Mouse (Mus musculus): ENCODE data around the gene Aarsd1.
"Not testable (repeated sequence)": the region's sequence is repeated elsewhere in the genome, so short reads cannot be mapped to it uniquely, and the experiment has no call there.

The Aarsd1 gene

DNA sequence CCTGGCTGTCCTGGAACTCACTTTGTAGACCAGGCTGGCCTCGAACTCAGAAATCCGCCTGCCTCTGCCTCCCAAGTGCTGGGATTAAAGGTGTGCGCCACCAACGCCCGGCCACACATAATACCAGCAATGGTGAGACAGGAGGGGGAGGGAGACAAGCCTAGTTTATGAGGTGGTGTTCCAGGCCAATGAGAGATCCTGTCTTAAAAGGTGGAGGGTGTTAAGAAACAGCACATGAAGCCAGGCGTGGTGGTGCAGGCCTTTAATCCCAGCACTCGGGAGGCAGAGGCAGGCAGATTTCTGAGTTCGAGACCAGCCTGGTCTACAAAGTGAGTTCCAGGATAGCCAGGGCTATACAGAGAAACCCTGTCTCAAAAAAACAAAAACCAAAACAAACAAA lies 39.2 kb downstream of the Aarsd1 start:
- DNase-seq (ENCODE audit: low spot score): not testable (repeated sequence)

DNA sequence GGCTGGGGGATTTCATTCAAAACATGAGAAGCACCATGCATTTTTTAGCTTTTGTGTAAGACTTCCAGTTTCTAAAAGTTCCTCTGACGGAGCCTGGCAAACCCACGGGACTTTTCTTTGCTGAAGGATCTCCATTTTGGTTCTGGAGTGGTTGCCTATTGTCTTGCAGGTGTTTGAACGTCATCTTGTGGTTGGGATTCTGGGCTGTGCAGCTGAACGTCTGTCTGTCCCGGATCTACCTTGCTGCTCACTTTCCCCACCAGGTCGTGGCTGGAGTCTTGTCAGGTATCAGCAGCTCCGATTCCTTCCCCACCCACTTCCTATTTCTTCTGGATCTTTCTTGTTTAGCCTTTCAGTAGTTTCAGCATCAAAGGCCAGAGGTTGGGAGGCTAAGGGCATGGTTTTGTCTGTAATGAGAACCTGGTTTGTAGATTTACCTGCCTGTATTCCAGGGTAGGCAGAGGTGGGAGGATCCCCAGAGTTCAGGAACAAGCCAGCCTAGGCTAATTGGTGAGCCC lies 42.9 kb downstream of the Aarsd1 start:
- DNase-seq (ENCODE audit: low spot score): no peak

DNA sequence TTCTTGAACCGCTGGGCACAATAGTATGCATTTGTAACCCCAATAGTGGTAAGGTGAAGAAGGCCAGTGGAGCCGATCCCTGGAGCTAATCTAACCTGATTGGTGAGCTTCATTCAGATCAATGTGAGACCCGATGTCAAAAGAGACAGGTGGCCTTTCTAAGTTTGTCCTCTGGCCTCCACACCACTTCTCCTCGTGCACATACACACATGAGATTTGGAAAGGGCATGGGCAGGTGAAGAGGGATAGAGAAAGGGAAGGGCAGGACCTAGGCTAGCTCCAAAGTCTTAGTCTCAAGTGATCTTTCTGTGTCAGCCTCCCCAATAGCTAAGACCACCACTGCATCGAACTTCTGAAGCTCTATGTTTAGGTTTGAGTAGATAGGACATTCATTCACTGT lies 47.3 kb downstream of the Aarsd1 start:
- no peak for DNase-seq (ENCODE audit: low spot score)

DNA sequence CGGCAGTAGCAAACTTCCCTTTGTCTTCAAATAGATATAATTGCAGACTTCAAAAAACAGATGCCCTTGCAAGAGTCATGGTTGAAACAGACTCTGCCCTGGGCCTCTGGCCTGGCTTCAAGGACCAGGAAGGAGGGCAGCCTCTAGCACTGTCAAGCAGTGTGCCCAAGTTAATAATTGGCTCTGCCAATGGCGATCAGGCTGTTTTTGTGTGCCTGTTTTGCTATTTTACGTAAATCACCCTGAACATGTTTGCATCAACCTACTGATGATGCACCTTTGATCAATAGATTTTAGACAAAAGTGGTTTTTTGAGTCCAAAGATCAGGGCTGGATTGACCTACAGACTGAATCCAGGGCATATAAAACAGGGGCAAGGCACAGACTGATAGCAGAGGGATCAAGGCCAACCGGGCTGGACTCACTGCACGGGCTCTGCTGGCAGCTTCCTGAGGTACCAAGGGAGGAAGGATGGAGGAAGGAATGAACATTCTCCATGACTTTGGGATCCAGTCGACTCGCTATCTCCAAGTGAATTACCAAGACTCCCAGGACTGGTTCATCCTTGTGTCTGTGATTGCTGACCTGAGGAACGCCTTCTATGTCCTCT lies 50.0 kb downstream of the Aarsd1 start, which contains the start of gene G6pc:
Gene G6pc, plus strand, starts transcription at position 236 of the 610 bp plus-strand sequence.
- no peak for DNase-seq (ENCODE audit: low spot score)

GRCm38 (mm10) chr11:101364531-101364931 lies 52.9 kb downstream of the Aarsd1 start:
- no peak for DNase-seq (ENCODE audit: low spot score)

GRCm38 (mm10) chr11:101360651-101361113 lies 56.7 kb downstream of the Aarsd1 start:
- DNase-seq (ENCODE audit: low spot score): no peak

DNA sequence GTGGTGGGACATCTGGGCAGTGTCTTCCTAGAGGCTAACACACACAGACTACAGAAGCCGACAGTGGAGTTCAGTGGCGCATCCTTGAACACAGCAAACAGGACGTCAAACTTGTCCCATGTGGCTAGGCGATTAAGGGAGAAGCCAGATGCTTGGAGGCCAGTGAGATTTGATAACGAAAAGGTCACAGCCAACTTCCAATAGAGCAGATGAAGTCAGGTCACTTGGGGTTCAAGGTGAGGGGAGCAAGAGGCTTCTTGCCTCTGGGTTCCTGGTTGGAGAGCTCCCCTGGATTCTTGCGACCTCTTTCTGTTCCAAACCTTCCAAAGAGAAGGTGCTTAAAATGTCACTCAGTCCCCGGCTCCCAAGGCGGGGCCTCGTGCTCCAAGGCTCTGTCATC lies 57.6 kb downstream of the Aarsd1 start:
- DNase-seq (ENCODE audit: low spot score): no peak

GRCm38 (mm10) chr11:101357505-101358182 lies 59.8 kb downstream of the Aarsd1 start:
- no peak for DNase-seq (ENCODE audit: low spot score)

All from urinary bladder, postnatal 25 days (tissue).